Mouse (Mus musculus): Measurements from ENCODE around the gene Plpp7.

The Plpp7 gene

DNA sequence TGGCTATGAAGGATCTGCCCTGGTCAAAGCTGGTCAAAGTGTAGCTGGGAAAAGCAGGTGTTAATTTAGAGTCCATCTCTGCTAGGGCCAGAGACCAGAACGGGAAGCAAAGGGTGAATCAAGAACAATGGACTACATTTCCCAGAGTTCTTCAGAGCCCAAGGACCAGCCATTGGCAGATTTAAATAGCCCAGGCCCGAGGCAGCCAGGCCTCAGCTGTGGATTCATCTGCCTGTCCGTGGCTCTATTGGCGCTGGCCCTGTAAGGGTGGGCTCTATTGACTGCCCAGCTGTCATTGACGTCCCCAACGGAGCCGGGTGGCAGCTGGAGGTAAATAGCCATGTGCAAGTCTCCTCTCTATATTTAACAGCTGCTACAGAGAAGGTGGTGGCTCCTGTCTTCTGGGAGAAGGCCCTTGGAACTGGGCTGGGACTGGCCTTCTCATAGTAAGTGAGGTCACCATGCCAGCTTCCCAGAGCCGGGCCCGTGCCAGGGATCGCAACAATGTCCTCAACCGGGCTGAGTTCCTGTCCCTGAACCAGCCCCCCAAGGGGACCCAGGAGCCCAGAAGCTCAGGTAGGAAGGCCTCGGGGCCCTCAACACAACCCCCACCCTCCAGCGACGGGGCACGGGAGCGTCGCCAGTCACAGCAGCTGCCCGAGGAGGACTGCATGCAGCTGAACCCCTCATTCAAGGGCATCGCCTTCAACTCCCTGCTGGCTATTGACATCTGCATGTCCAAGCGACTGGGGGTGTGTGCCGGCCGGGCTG, at the start of gene Plpp7:
Gene Plpp7, plus strand, starts transcription at position 178 of the 771 bp plus-strand sequence.
- peak; percentile 86 for DNase-seq

DNA sequence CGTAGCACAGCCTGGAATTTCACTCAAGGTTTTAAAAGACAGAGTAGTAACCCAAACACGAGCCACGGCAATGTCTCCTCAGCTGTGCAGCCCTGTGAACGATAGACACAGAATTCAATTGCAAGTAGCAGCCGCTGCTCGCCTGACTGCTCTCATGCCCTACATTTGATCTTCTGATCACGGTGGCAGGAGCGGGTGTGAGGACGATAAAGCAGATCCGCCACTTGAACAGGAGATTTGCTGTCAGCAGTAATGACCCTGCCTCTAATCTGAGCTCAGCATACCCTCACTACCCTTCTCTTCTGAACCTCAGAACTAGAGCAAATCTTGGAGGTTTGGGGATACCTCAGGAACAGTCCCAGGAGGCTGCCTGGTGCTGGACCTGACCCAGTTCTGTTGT, 49.3 kb upstream of the Plpp7 start:
- no peak for DNase-seq

DNA sequence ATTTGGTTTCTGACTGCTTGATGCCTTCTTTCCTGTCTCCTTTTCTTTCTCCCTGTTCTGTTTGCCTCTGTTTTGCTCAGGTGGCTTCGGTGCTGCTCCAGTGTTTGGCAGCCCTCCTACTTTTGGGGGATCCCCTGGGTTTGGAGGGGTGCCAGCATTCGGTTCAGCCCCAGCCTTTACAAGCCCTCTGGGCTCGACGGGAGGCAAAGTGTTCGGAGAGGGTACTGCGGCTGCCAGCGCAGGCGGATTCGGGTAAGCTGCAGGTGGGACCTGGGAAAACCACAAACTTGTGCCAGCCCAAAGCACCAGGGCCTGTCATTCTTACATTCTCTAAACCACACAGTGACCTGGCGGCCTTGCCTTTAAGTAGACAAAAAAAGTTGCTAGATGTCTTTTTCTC, 48.0 kb upstream of the Plpp7 start:
- no peak for DNase-seq

DNA sequence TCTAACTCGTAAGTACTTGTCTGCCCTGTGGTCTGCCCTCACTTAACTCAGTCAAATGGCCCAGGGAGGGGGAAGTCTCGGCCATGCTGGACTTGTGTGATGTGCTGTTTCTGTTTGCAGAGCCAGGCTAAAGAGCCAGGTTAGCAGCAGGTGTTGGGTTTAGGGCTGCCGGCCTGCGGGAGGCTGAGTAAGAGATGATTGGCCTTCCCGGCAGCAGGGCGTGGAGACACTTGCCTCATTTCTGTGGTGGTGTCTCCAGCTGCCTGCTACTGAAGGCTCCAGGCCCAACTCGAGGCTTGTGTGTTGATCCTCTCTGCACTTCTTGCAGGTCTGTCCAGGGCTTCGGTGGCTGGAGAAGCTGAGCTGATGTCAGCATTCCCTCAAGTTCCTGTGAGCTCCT, 43.5 kb upstream of the Plpp7 start:
- DNase-seq = no peak

DNA sequence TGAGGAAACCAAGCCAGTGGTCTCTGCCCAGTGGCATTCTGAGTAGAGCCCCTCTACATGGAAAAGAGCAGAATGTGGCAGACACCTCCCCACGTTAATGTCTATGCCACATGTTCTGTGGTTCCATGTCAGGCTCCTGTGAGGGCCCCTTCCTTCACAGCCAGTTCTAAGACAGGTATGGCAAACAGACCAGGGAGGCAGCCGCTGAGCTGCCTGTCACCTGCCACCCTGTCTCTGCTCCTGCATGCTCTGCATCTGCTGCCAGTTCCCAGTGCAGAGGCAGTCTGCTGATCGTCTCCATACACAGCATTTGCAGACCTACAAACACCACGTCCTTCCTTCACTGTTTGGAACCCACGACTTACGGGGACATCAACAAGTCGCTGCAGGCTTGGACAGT, 42.9 kb upstream of the Plpp7 start:
- DNase-seq = no peak

DNA sequence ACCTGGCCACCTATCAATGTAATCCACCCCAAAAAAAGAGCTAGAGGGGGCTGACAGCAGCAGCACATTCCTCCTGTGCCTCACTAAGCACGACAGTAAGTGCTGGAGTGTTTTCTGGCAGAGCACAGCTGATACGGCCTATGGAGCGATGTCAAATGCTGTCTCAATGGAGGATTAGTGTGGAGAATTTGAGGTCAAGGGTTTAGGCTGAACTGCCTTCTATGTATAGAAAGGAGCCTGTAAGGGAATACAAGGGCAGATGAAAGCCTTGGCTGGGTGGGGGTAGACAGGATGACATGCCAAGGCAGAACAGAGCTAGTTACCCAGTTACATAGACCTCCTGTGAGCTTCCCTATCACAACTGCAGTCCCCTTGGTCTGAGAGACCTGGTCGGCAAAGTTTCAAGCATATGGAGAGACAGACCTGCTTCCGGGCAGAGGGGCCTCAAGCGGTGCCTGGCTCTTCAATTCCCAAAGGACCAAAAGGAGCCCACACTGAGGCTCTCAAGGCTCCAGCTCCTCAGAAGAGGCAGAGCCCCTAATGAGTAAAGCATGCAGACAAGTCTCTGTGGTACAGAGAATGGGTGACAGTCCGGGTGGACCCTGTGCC, 39.9 kb upstream of the Plpp7 start:
- no peak for DNase-seq

DNA sequence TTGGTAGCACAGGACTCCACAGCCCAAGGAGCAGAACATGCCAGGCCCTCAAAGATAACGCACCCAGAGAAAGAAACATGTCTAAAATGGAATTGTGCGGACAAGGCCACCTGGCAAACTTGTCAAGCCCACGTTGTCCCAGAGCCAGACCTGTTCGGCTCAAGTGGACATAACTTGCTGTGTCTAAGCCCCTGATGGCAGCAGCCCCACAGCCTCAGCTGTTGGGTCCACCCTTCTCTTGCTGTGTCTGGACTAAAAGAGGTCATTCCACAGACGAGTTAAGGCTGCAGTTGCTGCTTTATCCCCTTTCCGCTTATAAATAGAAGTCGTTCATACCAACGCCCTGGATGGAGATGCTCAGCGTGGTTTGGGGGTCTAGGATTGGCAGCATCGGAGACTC, 38.8 kb upstream of the Plpp7 start:
- no peak for DNase-seq

DNA sequence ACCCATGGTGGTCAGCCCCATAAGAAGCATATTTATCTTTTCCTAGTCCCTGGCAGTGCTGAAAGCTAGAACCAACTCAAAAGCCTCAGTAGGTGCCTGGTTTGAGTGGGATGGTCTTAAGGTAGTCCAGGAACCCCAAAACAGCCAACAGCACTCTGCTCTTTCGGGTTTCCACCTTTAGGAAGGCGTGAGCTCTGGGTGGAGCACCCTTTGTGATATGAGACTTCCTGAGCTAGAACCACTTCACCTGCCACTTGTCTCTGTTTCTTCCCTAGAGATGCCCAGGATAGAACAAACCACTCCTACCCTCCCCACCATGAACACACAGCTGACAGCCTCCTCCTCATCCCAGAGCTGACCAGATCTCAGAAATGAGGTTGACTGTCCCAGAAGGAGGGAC, 38.0 kb upstream of the Plpp7 start:
- DNase-seq = no peak

DNA sequence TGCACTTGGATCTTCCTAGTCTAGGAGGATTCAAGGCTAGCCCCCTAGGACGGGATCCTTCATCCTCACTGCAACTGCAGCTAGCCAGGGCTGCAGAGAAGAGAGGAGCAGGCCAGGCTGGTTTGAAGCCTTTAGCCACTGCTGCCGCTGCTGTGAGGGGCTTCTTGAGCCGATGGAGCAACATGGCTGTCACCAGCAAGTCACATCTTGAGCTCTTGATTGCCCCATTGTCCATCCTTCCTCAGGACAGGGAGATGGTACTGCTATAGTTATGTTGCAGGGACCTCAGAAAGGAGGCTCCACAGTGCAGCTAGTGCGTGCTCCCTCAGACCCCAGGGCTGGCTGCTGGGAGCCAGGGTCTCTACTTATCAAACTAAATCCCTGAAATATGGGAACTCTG, 37.5 kb upstream of the Plpp7 start:
- DNase-seq = no peak

DNA sequence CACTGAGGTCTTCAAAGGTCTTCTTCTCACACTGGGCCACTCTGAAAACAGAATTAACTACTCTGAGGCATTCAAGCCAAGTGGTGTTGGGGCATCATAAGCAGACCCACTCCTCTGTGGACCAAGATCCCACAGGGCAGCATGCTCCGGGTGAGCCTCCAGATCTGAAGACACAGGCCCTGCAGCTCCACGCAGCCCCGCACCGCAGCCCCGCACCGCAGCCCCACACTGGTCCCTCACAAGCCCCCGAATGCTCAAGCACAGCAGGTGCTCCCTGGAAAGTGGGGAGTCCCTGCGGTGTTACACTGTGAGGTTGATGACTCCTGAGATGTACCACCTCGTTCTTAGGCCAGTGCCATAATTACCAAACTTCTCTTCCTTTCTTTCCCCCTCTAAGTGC, 37.1 kb upstream of the Plpp7 start:
- DNase-seq = no peak

DNA sequence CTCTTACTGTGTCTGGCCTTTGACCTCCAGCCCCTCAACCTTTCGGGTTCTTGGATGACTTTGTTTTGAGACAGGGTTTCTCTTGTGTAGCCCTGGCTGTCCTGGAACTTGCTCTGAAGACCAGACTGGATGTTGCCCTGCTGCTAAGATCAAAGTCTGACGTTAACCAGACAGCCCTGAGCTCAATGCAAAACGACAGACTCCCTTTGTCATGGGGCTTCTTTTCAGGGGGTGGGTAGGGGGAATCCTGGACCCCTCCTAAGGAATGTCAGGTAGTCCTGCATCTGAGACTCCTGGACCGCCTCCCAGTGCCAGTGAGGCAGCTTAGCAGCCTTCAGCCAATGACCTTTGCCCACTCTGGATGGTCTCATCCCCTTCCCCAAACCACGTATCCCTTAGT, 36.6 kb upstream of the Plpp7 start:
- no peak for DNase-seq

DNA sequence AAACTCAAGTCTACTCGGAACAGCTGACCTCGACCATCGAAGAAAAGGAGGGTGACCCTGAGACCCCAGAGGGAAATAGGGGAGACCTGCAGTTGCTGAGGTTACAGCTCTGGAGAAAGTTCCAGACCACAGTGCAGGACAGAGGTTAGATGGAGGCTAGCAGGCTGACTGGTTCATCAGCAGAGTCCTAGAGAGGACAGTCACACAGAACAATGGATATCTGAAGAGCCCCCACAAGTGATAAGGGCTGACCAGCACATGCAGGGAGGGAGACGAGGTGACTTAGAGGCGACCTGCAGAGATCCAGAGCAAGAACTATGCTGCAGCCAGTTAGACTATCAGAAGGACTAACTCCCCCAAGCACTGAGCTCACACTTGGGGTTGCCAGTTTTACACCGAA, 35.7 kb upstream of the Plpp7 start:
- no peak for DNase-seq

DNA sequence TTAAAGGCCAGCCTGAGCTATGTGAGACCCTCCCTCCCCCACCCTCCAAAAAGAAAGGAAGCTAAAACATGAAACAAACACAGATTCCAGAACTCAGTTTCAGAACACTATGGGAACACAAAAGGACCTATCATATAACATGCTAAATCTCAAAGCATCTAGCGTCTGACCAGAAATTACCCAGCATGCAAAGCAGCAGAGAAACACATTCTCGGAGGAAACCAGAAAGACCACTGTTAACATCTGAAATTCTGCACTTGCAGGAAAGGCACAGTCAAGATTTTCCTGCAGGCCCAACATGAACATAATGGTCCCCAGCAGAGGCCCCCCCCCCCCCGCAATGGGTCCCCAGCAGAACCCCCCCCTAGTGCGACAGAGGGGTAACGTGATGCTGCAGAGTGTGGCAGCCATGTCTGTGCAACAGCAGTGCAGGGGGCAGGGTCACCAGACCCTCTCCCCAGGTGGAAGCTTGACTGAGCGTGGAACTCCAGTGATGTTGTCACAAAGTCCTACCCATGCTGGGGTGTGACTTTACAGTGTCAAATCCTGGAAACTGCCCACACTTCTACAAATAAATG, 35.0 kb upstream of the Plpp7 start:
- DNase-seq = no peak

DNA sequence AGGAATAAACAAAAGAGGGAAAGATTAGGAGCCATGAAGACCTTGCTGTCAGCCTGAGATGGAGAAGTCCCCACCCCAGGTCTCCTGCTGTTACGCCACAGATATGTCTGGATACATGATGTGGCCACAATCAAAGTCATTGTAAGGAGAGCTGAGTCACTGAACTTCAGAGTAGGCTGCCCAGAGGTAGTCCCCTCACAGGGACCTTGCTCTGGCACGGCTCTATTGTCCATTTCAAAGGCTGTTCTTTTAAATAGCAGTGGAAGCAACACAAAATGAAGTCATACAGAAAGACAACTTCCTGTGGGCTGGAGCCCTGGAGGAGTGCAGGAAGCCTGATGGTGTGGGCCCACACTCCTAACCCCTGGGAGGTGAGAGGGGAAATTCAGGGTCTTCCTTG, 34.1 kb upstream of the Plpp7 start:
- no peak for DNase-seq

DNA sequence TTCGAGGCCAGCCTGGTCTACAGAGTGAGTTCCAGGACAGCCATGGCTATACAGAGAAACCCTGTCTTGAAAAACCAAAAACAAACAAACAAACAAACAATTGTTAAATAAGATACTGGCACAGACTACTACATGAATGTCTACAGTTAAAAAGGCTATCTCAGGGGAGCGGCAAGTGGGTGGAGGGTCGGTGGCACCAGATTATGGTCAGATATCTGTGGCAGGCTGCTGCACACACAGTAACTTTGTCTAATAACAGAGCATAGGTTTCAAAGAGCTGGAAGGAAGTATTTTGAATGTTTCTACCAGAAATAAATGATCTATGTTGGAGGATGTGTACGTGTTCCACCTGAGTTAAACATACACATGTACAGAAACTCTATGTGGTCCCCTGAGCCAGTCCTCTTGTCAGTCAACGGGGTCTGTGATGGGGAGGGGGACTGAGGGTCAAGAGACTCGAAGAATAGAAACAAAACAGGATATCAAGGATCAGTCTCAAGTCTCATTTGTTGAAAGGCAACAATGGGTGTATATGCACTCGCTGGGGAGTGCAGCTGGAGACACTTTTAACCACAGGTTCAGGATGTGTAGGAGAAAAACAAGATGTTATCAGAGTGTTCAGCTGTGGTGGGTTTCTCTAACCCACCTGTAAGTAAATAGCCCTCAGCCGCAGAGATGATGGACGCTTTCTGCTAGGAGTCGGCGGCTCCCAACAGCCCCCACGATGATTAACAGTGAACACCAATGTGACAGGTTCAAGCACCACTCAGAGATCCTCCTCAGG, 33.4 kb upstream of the Plpp7 start:
- no peak for DNase-seq

DNA sequence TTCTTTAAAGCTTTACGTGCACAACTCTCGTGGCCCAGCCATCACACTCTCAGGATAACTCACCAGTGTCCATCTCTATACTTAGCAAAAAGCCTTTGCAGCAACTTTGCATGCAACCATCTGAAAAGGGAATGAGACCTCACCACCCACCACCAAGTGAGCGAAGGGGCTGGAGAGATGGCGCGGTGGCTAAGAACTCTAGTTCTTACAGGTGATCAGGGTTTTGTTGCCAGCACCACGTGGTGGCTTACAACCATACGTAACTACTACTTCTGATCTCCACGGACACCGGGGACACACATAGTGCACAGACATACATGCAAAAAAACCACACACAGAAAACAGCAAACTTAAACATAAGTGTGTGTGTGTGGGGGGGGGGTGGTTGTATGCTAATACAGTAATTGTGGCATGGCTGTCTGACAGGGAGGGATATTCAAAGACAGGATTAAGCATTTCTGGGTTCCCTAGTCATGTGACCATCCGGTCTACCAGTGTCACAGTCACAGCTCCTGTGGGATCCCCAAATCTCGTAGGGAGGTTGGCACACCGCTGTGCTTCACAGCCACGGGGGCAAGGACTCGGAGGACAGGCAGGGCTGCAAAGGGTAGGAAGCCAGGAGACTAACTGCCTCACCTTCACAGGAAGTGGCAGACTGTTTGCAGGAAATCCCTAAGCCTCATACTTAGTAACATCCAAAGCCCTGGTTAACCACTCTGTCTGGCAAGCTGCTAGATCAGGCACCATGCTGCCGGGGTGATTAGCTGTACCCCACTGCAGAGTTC, 32.5 kb upstream of the Plpp7 start:
- DNase-seq = no peak

DNA sequence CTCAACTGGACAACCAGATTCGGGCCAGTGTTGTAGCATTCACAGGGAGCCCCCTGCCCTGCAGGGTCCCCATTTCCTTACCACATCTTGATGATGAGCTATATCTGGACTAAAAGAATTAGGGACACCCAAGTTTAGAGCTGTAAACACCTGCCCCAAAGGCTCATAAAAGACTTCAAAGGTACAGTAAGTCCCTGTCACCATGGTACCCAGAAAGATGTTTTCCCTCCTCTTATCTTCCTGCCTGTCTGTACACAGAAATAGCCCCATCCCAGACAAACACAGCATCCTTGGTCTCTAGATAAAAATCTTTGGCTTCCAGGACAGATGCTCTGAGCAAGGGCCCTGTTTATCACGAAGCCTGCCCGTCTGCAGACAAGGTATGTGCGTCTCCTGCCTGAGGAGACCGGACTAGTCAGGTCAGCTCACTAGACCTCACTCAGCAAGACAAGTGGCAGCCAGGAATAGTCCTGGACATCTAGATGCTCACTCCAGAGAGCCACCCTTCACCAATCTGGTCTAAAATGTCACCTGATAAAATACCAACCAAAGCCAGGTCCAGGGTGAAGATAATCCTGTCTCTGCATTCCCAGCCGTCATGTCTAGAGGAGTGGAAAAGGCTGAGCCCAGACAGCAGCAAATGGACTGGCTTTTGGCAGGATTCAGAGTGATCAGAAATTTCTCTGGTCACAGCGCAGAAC, 31.7 kb upstream of the Plpp7 start:
- no peak for DNase-seq

DNA sequence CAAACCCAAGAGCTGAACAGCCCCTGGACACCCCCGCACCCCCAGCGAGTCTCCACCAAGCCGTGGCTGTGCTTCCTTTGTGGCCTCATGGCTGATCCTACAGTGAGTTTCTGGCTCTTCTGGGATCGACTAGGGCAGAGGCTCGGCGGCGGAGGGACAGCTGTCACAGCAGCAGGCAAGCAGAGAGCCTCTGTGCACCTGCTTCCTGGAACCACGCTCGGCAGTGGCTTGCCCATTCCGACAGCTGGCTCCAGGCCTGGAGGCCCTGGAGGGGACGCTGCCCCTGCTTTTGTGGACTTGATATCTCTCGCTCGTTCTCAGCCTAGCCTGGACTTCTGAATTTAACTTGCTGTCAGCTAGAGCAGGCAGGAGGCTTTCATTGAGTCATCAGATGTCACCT, 30.4 kb upstream of the Plpp7 start:
- no peak for DNase-seq

DNA sequence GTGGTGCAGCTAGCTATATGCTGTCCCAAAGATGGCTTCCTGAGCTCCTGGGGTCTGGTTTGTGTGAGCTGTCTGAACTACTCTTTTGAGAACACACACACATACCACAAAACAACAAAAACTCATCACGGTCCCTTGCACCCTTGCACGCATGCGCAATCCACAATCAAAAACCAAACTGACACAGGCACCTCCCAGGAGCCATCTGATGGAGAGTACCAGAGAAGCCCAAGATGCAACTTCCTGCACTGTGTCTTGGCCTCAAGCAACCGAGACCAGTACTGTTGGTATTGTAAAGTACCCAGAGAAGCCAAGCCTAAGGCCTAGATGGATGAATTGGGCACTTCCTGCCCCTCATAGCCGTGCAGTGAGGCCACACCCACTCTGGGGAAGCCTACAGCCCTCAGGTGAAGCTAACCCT, 29.9 kb upstream of the Plpp7 start:
- DNase-seq = no peak

DNA sequence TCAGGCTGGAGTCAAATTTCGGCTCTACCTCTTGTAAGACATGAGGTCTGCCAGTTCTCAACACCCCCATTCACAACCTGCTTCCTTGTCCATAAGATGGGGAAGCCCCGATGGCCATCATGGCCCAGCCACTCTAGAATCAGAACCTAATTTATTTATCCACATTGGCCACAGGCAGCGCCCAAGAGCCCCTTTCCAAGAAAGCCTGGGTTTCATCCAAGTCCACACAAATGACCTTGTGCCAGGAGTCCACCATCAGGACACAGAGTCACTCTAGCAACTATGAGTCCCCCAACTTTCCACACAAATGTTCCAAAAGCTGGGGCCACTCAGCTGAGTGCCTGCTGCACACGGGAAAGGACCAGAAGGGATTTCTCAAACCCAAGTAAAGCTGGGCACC, 29.3 kb upstream of the Plpp7 start:
- no peak for DNase-seq

DNA sequence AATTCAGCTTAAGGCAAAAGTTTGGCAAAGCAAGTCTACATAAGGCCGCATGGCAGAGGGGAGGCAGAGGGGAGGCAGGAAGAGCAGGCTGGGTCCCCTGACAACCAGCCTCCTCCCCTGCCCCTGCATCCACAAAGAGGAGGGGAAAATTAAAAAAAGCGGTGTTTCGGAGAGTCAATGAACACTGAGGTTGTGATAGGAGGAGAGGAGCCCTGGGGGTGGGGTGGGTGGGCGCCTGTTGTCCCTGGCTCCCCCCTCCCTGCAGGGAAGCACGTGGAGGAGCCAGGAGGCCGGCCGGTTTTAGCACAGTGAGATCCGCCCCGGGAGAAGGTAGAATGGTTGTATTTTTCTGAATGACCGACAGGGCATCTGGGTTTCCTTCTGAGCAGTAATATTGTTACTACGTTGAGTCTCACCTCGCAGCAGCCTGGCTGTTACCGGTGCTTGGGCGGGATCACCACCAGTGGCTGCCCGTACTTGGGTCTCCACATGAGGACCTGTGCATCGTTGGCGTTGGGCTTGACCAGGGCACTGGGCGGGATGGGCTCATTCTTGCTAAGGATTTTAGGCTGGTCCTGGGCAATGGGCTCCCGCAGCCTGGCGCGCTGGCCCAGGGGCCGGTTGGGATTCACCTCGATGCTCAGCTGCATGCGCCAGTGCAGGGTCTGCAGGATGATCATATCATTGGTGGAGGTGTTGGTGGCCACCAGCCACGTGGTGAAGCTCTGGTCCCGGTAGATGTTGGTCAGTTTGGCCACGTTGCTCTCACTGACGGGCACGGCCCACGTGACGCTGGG, 26.3 kb upstream of the Plpp7 start:
- DNase-seq = no peak

Measured in right cerebral cortex, postnatal 25 days (tissue).